Mouse (Mus musculus) limb, embryonic 15.5 days (tissue): ENCODE data around the gene Spats2l. TPM values are rescaled to one million over a fixed set of nuclear protein-coding genes. Genes with fewer than 3 reads are reported as not detected.

Source experiments
- ATAC-seq: fragments of 200-750 bp; cut with Nextera tagmentation; 2 replicates; pipeline ENCODE4 v1.8.0; 2017; ENCODE audit warnings: low read depth, moderate TSS enrichment; ENCODE audit not compliant: insufficient number of reproducible peaks, low FRiP score, low TSS enrichment
- H3K27ac ChIP-seq: fragments of 300-500 bp; sonication (generic); 2 replicates; pipeline ENCODE4 v1.5.1; 2015; ENCODE audit warnings: moderate library complexity, mild to moderate bottlenecking, inconsistent platforms
- H3K27me3 ChIP-seq: fragments of 300-500 bp; sonication (generic); 2 replicates; pipeline ENCODE4 v1.6.1; 2015; ENCODE audit warnings: inconsistent platforms
- H3K36me3 ChIP-seq: fragments of 300-500 bp; sonication (generic); 2 replicates; pipeline ENCODE4 v1.6.1; 2015; ENCODE audit warnings: inconsistent platforms
- H3K4me1 ChIP-seq: fragments of 300-500 bp; sonication (generic); 2 replicates; pipeline ENCODE4 v1.6.1; 2015; ENCODE audit warnings: inconsistent platforms
- H3K4me2 ChIP-seq: fragments of 300-500 bp; sonication (generic); 2 replicates; pipeline ENCODE4 v1.6.1; 2015; ENCODE audit warnings: mild to moderate bottlenecking, inconsistent platforms
- H3K4me3 ChIP-seq: fragments of 300-500 bp; sonication (generic); 2 replicates; pipeline ENCODE4 v1.5.1; 2015; ENCODE audit warnings: mild to moderate bottlenecking, inconsistent platforms
- H3K9ac ChIP-seq: fragments of 300-500 bp; sonication (generic); 2 replicates; pipeline ENCODE4 v1.6.1; 2015; ENCODE audit warnings: inconsistent platforms
- H3K9me3 ChIP-seq: fragments of 300-500 bp; sonication (generic); 2 replicates; pipeline ENCODE4 v1.6.1; 2016; ENCODE audit warnings: inconsistent platforms
- WGBS: fragments of 180-500 bp; shearing (Covaris S2); methylation state at CpG from one replicate; pipeline ENCODE4 v1.1.7; 2015; 5-methylcytosine and 5-hydroxymethylcytosine counted together
- polyA plus RNA-seq: library from polyadenylated mRNA; unstranded; fragments of >200 nt; fragmentation: Nextera tagmentation; extraction: Ambion mirVana; gene quantifications from 2 replicates; pipeline ENCODE4 v1.2.1, GENCODE M21; 2015

The Spats2l gene
- polyA plus RNA-seq, 1 experiment from 2014 or later: 197 TPM

DNA sequence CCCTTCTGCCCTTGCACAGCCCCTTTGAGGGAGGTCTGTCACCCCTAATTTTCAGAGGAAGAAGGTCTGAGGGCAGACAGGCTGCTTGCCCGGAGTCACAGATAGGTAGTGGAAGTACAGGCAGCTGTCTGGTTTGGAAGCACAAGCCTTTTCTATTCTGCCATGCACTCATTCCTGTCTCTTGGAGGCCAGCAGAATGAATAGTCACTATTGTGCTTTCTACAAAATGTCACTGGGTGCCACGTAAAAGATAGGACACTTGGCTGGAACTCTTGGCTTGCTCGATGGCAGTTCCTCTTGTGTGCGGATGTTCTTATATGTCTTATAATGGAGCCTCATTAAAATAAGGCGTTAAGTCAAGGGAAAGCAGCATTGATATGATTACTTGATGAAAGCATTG is 15.9 kb downstream of the Spats2l start:
- Histone ChIP-seq H3K36me3 (no peaks in the 10 kb centered on the region), H3K4me1 (peaks cover 11% of the 10 kb centered on the region), H3K27me3 (no peaks in the 10 kb centered on the region), H3K4me2 (no peak overlapping the region), H3K4me3 (no peak overlapping the region), H3K9ac (no peak overlapping the region), H3K9me3 (no peaks in the 10 kb centered on the region), H3K27ac (peak overlapping the region; percentile 48)
- 75% methylated on average over 5 of the region's 5 CpGs for WGBS
- ATAC-seq: no peak

- H3K36me3 ChIP-seq: no peaks in the 10 kb centered on the region
- no peak overlapping the region for H3K4me2 ChIP-seq
- ATAC-seq: no peak
- WGBS: 57% methylated on average over 4 of the region's 4 CpGs
- peak overlapping the region; percentile 47 for H3K27ac ChIP-seq
- no peaks in the 10 kb centered on the region for H3K9me3 ChIP-seq
- H3K4me3 ChIP-seq: no peak overlapping the region
- H3K9ac ChIP-seq: no peak overlapping the region
- H3K27me3 ChIP-seq: no peaks in the 10 kb centered on the region
- peaks cover 11% of the 10 kb centered on the region for H3K4me1 ChIP-seq
Observed at GRCm38 (mm10) chr1:57792212-57792611, 18.2 kb downstream of the Spats2l start.

- Histone ChIP-seq H3K36me3 (peaks cover 16% of the 10 kb centered on the region), H3K4me3 (no peak overlapping the region), H3K27me3 (no peaks in the 10 kb centered on the region), H3K27ac (no peak overlapping the region), H3K9me3 (no peaks in the 10 kb centered on the region), H3K9ac (no peak overlapping the region), H3K4me2 (no peak overlapping the region), H3K4me1 (peaks cover 5% of the 10 kb centered on the region; the same call in 1 of the 2 replicates)
- ATAC-seq: no peak
- 67% methylated on average over 1 of the region's 1 CpGs for WGBS
Observed at GRCm38 (mm10) chr1:57795838-57796237, 21.9 kb downstream of the Spats2l start.

DNA sequence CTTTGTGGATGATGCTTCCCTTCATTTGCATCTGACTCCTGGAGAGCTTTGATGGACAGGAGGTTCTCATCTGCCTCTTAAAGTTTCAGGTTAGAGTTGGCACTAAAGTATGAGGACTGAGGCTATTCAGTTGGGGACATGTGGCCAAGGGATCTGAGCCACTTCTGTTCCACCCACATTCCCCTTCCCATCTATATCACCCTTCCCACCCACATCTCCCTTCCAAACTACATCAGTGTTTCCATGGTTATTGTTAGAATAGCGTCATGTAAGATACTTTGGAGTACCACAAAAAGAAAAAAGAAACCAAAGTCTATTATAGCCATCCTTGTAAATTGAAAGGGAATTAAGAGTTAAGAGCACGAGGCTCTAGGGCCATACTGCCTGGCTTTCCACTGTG is 25.4 kb downstream of the Spats2l start:
- no peaks in the 10 kb centered on the region for H3K27me3 ChIP-seq
- H3K4me3 ChIP-seq: no peak overlapping the region
- H3K9ac ChIP-seq: no peak overlapping the region
- peaks cover 20% of the 10 kb centered on the region for H3K36me3 ChIP-seq
- H3K4me2 ChIP-seq: no peak overlapping the region
- 88% methylated on average over 2 of the region's 2 CpGs for WGBS
- no peak overlapping the region for H3K27ac ChIP-seq
- H3K4me1 ChIP-seq: peaks cover under 1% of the 10 kb centered on the region; the same call in 1 of the 2 replicates
- H3K9me3 ChIP-seq: no peaks in the 10 kb centered on the region
- no peak for ATAC-seq

DNA sequence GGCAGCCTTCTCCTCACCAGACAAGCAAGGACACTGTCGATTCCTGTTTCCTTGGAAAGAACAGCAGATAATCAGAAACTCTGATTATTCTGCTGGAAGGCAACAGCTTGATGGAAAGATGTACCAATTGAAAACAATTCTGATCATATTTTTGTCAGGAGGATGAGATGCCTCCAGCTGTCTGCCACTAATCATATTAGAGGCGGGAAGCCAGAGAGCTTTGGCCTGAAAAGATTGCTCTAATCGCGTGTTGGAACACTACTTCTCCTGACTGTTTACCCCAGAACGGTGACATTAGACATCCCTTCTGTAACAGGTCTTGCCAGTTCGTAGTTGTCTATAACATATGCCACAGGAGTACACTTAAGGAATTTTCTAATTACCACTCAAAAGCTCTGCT is 26.9 kb downstream of the Spats2l start:
- peaks cover 20% of the 10 kb centered on the region for H3K36me3 ChIP-seq
- H3K4me3 ChIP-seq: no peak overlapping the region
- ATAC-seq: no peak
- WGBS: 69% methylated on average over 6 of the region's 6 CpGs
- peaks cover 11% of the 10 kb centered on the region for H3K4me1 ChIP-seq
- H3K27ac ChIP-seq: no peak overlapping the region
- H3K4me2 ChIP-seq: no peak overlapping the region
- no peak overlapping the region for H3K9ac ChIP-seq
- H3K9me3 ChIP-seq: no peaks in the 10 kb centered on the region
- H3K27me3 ChIP-seq: no peaks in the 10 kb centered on the region

GRCm38 (mm10) chr1:57806126-57806525 is 32.2 kb downstream of the Spats2l start:
- H3K9me3 ChIP-seq: 0 out of 2 replicates have a peak, but pooled peaks cover 4% of the 10 kb centered on the region
- ATAC-seq: no peak
- no peaks in the 10 kb centered on the region for H3K27me3 ChIP-seq
- H3K36me3 ChIP-seq: peaks cover 16% of the 10 kb centered on the region
- peaks cover 28% of the 10 kb centered on the region for H3K4me1 ChIP-seq
- H3K9ac ChIP-seq: no peak overlapping the region
- H3K4me3 ChIP-seq: no peak overlapping the region
- no peak overlapping the region for H3K4me2 ChIP-seq
- peak overlapping the region; percentile 6; the same call in 1 of the 2 replicates for H3K27ac ChIP-seq
- 29% methylated on average over 3 of the region's 3 CpGs for WGBS

DNA sequence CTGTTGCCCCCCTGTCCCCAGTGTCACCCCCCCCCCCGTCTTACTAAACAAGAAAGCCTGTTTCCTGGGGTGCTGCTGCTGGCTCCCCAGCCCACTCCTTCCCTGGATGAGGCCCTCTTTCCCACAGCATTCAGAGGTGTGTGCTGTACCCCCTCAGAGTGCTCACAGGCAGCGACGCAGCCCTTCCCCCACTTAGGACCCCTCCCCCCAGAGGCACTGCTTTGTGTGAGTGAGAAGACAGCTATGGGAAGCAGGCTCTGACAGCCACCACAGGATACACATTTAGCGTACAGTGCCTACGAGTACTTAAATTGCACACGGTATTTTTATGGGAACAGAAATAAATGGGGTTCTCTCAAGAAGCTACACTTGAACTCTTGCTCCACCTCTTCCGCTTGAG is 33.9 kb downstream of the Spats2l start:
- no peak overlapping the region for H3K4me2 ChIP-seq
- peaks cover 28% of the 10 kb centered on the region for H3K4me1 ChIP-seq
- H3K27ac ChIP-seq: no peak overlapping the region
- no peak overlapping the region for H3K4me3 ChIP-seq
- no peaks in the 10 kb centered on the region for H3K27me3 ChIP-seq
- peaks cover 17% of the 10 kb centered on the region for H3K36me3 ChIP-seq
- 0 out of 2 replicates have a peak, but pooled peaks cover 4% of the 10 kb centered on the region for H3K9me3 ChIP-seq
- H3K9ac ChIP-seq: no peak overlapping the region
- ATAC-seq: no peak
- 40% methylated on average over 7 of the region's 7 CpGs for WGBS

DNA sequence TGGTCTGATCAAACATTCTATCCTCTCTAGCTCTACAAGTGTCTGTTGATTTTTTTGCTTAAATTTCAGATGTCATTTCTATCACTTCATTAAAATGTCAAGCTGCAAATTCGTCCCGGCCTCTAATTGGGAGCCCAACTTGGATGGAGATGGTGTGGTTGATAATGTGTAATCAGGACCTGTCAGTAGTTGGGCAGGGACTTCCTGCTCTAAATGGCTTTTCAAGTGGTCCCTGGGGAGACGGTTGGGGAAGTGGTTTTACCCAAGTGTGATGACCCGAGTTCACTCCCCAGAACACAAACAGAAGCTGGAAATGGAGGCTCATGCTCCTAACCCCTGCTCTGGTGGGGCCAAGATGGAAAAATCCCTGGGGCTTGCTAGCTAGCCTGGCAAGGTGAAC is 36.3 kb downstream of the Spats2l start:
- Histone ChIP-seq H3K27ac (no peak overlapping the region), H3K4me1 (peaks cover 20% of the 10 kb centered on the region)
- WGBS: 25% methylated on average over 4 of the region's 4 CpGs

DNA sequence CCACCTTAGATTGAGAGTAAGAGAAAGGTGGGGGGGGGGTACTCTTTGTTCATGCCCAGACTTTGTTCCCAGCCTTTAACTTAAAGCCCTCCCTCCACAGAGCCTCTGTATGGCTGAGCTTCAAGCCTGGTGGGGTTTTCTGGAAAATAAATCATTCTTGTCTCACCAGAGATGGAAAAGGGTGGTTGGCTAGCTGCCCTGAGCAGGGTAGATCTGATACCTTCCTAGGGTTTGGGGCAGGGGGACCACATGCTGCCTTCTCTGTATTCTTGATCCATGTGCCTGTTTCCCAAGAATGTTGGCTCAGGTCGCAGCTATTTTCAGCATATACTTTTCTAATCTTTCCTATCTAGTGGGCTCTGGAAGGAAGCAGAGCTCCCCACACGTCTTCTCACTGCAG is 43.1 kb downstream of the Spats2l start:
- WGBS: 53% methylated on average over 2 of the region's 2 CpGs
- H3K4me1 ChIP-seq: peaks cover 34% of the 10 kb centered on the region; the same call in 1 of the 2 replicates
- no peaks in the 10 kb centered on the region for H3K9me3 ChIP-seq
- no peak overlapping the region for H3K9ac ChIP-seq
- no peaks in the 10 kb centered on the region for H3K27me3 ChIP-seq
- no peak overlapping the region for H3K4me3 ChIP-seq
- no peak for ATAC-seq
- no peaks in the 10 kb centered on the region for H3K36me3 ChIP-seq
- no peak overlapping the region for H3K4me2 ChIP-seq
- peak overlapping the region; percentile 2; the same call in 1 of the 2 replicates for H3K27ac ChIP-seq

More for the DNA sequence above, 36.3 kb downstream of the Spats2l start:
- no peak overlapping the region for H3K4me3 ChIP-seq
- ATAC-seq: no peak
- H3K36me3 ChIP-seq: peaks cover 17% of the 10 kb centered on the region
- H3K9me3 ChIP-seq: 0 out of 2 replicates have a peak, but pooled peaks cover 4% of the 10 kb centered on the region
- H3K27me3 ChIP-seq: no peaks in the 10 kb centered on the region
- no peak overlapping the region for H3K4me2 ChIP-seq
- H3K9ac ChIP-seq: no peak overlapping the region

- H3K27ac ChIP-seq: peak overlapping the region; percentile 61
- no peak overlapping the region for H3K4me2 ChIP-seq
- no peak overlapping the region for H3K4me3 ChIP-seq
- H3K4me1 ChIP-seq: peaks cover 37% of the 10 kb centered on the region; the same call in 1 of the 2 replicates
- no peak overlapping the region for H3K9ac ChIP-seq
- H3K36me3 ChIP-seq: no peaks in the 10 kb centered on the region
- no peaks in the 10 kb centered on the region for H3K27me3 ChIP-seq
- WGBS: 44% methylated on average over 6 of the region's 6 CpGs
- peak; percentile 59; the same call in 1 of the 2 replicates for ATAC-seq
- H3K9me3 ChIP-seq: no peaks in the 10 kb centered on the region
Observed at GRCm38 (mm10) chr1:57820428-57820997, 46.6 kb downstream of the Spats2l start.

DNA sequence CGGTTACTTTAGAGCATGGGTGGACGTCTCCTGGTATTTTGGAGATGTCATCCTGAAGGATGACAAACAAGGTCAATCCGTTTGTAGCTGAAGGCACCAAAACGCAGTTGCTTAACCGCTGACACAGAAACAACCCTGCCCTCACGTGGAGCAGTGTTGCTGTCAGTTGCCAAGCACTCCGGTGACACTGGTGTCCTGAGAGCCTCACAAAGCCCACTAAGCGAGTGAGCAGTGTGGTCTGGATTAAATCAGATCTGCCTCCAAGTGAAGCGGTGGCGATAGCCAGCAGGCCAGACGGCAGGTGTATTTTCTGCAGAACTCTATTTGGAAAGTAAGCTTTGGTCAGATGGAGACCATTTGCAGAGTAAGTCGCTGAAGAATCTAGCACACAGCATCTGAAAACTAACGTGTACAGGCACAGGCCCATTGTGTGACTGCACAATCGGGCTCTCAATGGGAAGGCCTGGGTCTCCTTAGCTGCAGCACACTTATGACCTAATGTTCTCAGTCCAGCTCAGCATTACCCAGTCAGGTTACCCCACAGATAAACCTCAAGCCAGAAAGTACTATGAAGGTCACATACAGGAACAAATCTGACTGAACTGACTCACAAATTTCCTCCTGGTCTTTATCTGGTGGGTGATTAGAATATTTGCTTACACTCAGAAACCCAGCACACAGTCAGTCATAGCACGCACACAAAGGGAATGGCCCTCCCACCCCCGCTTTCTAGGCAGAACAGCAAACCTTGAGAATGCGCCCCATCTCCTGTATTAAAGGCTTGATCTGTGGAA is 51.2 kb downstream of the Spats2l start:
- no peak for ATAC-seq
- 73% methylated on average over 17 of the region's 17 CpGs for WGBS
- H3K4me1 ChIP-seq: peaks cover 13% of the 10 kb centered on the region; the same call in 1 of the 2 replicates
- H3K27me3 ChIP-seq: no peaks in the 10 kb centered on the region
- H3K36me3 ChIP-seq: peaks cover 6% of the 10 kb centered on the region; the same call in 1 of the 2 replicates
- no peak overlapping the region for H3K4me2 ChIP-seq
- no peak overlapping the region for H3K27ac ChIP-seq
- H3K4me3 ChIP-seq: no peak overlapping the region
- no peak overlapping the region for H3K9ac ChIP-seq
- H3K9me3 ChIP-seq: no peaks in the 10 kb centered on the region

DNA sequence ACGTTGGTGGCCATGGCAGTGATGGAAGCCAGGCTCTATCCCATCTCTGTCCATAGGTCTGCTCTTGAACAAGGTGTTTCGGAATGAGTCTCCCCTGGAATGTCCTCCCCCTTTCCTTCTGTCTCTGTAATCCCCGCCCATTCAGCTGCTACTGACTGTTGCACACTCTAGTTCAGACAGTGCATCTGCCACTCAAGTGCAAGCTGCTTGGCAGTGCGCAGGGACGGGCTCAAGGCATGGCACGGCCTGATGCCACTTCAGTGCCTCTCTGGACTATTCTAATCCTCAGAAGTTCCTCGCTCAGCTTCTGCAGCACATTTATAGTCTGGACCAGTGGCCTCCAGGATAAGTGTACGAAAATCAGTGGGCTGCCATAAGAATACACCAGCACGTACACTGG is 52.3 kb downstream of the Spats2l start:
- H3K4me3 ChIP-seq: no peak overlapping the region
- no peak overlapping the region for H3K4me2 ChIP-seq
- no peak overlapping the region for H3K9ac ChIP-seq
- WGBS: 81% methylated on average over 9 of the region's 9 CpGs
- no peaks in the 10 kb centered on the region for H3K27me3 ChIP-seq
- H3K9me3 ChIP-seq: no peaks in the 10 kb centered on the region
- H3K27ac ChIP-seq: no peak overlapping the region
- H3K4me1 ChIP-seq: peaks cover 7% of the 10 kb centered on the region; the same call in 1 of the 2 replicates
- ATAC-seq: no peak
- peaks cover 11% of the 10 kb centered on the region for H3K36me3 ChIP-seq
